Mouse (Mus musculus) E14TG2a.4 (cell line): Measurements from ENCODE around the gene Hist1h4d.

Experiments used
- CTCF ChIP-seq: conservative IDR thresholded peaks from 2 replicates; pipeline ENCODE4 v1.5.1; 2014; ENCODE audit warnings: low read length
- POU5F1 ChIP-seq: IDR thresholded peaks from 2 replicates; pipeline ENCODE4 v1.6.1; 2014; ENCODE audit warnings: low read length, borderline replicate concordance

- no peak for TF ChIP-seq CTCF
- no peak for TF ChIP-seq POU5F1
These were observed 5.5 kb downstream of the Hist1h4d start for GRCm38 (mm10) chr13:23586940-23587225.
